Mouse (Mus musculus): Measurements from ENCODE around the gene Abhd6.

Gene Abhd6

DNA sequence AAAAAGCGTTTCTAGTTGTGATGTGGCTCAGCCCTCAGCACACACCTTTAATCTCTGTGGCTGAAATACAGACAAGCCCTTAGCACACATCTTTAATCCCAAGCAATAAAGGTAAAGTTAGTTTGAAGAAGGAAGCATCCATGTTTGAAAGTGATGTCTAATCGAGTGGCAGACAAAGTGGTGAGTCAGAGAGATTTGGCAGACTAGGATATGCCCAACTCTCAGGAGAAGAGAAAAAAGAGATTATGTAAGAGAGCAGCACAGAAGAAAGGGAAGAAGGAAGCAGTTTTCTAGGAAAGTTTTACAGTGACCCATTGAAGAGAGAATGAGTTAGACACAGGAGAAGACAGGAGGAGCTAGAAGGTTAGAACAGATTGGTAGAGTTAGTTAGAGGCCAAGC, 86.3 kb downstream of the Abhd6 start:
- in situ Hi-C loops (cut with MboI; ENCODE audit: low pct_unique_long_range_greater_than_20kb in 1 of 2, low sequenced_read_pairs in 2 of 2, unreplicated experiment in 1 of 2): loop anchor here in 1 of 2 experiments (25.0 kb wide), 1 partner anchor 248 kb away; no protein-coding TSS in a partner anchor

DNA sequence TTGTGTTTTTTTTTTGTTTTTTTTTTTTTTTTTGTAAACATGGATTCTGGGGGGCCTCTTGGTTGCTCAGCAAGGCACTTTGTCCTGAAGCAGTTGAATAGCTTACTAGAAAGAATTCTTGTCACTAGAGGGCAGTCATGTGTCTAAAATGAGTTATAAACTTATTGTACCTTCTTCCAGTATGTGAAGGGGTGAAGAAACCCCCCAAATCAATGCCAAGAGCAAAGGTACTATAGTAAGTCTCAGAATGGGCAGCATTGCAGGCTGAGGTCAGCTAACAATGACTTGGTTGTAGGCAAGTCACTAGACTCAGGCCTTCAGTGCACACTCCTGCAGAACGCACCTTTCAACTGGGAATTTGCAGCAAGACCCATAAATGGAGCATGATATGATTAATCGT, 89.9 kb downstream of the Abhd6 start:
- in situ Hi-C loops (cut with MboI; ENCODE audit: low pct_unique_long_range_greater_than_20kb in 1 of 2, low sequenced_read_pairs in 2 of 2, unreplicated experiment in 1 of 2): loop anchor here in 1 of 2 experiments (5.0 to 25.0 kb wide), 3 partner anchors 65 to 245 kb away; partner anchors contain the start of gene Kctd6

GRCm38 (mm10) chr14:8093427-8093826, 90.7 kb downstream of the Abhd6 start:
- in situ Hi-C loops (cut with MboI; ENCODE audit: low pct_unique_long_range_greater_than_20kb in 1 of 2, low sequenced_read_pairs in 2 of 2, unreplicated experiment in 1 of 2): loop anchor here in 1 of 2 experiments (5.0 to 25.0 kb wide), 3 partner anchors 64 to 244 kb away; partner anchors contain the start of gene Kctd6

DNA sequence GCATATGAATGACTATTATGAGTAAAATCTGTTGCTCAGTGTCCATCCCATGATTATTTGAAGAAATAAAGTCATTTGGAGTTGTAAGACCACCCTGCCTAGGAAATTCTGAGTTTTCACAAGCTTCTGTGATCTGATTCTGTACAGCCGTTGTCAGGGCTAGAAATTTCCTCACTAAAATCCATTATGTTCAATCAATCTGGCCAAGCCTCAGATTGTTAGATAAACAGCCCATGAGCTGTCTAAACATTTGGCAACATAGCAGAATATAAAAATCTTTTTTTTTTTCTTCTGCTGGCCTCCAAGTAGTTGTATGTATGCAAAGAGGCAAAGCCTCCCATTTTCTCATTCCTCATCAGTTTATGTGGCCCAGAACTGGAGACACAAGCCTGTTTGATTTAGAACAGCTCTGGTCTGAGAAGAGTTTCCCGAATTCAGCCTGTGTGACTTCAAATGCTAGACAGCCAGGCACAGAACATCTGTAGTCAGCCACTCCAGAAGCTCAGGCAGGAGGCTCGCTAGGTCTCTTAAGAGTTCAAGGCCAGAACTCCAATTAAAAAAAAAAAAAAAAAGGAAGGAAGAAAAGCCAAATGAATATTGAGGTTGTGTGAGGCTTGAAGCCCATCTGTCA, 92.3 kb downstream of the Abhd6 start:
- in situ Hi-C loops (cut with MboI; ENCODE audit: low pct_unique_long_range_greater_than_20kb in 1 of 2, low sequenced_read_pairs in 2 of 2, unreplicated experiment in 1 of 2): loop anchor here in 1 of 2 experiments (5.0 to 25.0 kb wide), 3 partner anchors 62 to 242 kb away; partner anchors contain the start of gene Kctd6

DNA sequence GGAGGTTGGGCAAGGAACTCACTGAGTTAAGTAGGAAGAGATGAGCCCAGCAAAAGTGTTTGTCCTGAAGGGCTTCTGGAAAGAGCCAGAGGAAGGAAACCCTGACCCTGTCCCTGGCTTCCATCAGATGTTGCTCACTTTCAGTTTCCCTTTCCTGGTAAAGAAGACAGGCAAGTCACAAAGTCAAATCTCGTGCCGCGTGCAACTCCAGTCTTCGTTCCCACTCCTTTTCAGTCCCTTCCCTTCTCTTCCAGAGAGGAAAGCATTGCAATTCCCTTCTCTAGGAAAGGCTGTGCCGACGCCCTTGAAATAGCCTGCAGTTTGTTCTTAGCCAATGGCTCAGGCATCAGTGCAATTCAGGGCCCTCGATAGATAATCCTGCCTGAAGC, 92.9 kb downstream of the Abhd6 start:
- in situ Hi-C loops (cut with MboI; ENCODE audit: low pct_unique_long_range_greater_than_20kb in 1 of 2, low sequenced_read_pairs in 2 of 2, unreplicated experiment in 1 of 2): loop anchor here in 1 of 2 experiments (10.0 to 25.0 kb wide), 2 partner anchors 119 to 242 kb away; partner anchors contain the start of gene Kctd6

GRCm38 (mm10) chr14:8097978-8098686, 95.4 kb downstream of the Abhd6 start, which contains the start of gene Pxk:
TSS of gene Pxk (plus strand) at chr14:8098211.
- in situ Hi-C loops (cut with MboI; ENCODE audit: low pct_unique_long_range_greater_than_20kb in 1 of 2, low sequenced_read_pairs in 2 of 2, unreplicated experiment in 1 of 2): loop anchor here in 1 of 2 experiments (10.0 to 25.0 kb wide), 2 partner anchors 117 to 239 kb away; partner anchors contain the start of gene Kctd6

DNA sequence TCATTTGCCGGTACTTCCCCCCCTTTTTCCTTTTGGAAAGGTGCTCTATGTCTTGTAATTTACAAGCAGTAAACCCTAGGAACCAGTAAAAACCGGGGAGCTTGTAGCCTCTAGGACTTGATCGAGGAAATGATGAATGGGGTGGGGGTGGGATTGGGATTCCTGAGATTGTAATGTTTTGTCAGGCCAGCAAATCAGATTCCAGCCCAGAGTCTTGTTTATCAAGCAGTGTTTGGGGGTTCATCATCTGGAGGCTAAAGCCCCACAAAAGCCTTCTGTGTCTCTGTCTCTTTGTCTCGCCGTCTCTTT, 95.9 kb downstream of the Abhd6 start:
- in situ Hi-C loops (cut with MboI; ENCODE audit: low pct_unique_long_range_greater_than_20kb in 1 of 2, low sequenced_read_pairs in 2 of 2, unreplicated experiment in 1 of 2): loop anchor here in 1 of 2 experiments (10.0 to 25.0 kb wide), 2 partner anchors 116 to 239 kb away; partner anchors contain the start of gene Kctd6

DNA sequence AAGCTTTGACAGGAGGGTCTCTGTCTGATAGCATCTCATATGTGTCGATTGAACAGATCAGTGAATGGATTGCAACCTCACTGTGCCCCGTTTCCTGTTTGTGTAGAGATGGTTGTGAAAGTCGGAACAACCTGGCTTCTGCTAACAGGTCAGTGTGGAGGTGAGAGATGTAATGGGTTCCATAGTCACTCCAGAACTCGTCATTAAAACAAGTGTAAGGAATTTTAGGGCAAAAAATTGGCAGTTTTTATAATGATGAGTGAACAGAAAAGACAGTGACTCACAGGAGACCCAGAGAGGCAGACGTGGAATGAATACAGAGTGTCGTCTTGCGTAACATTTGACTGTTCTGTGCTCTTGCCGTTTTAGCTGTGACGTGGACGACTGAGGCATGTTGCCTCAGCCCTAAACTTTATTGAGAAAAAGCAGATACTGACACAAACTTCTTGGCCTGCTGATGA, 96.9 kb downstream of the Abhd6 start:
- in situ Hi-C loops (cut with MboI; ENCODE audit: low pct_unique_long_range_greater_than_20kb in 1 of 2, low sequenced_read_pairs in 2 of 2, unreplicated experiment in 1 of 2): loop anchor here in 1 of 2 experiments (10.0 to 25.0 kb wide), 2 partner anchors 115 to 238 kb away; partner anchors contain the start of gene Kctd6

DNA sequence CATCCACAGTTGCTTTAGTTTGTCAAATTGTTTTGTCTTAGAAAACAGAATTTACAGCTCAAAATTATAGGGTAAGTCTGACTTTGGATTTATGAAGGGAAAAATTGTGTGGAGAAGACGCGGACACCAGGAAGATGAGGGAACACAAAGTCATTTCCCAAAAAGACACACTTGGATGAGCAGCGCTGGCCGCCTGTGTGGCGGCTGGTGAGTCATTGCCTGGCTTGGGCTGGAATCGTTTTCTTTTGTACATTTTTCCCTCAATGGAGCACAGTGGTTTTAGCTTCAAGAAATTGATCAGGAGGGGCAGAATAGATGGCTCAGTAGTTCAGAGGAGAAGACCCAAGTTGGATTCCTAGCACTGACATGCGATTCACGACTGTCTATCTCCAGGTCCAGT, 99.2 kb downstream of the Abhd6 start:
- in situ Hi-C loops (cut with MboI; ENCODE audit: low pct_unique_long_range_greater_than_20kb in 1 of 2, low sequenced_read_pairs in 2 of 2, unreplicated experiment in 1 of 2): no loop called here

GRCm38 (mm10) chr14:8102676-8103075, 100.0 kb downstream of the Abhd6 start:
- in situ Hi-C loops (cut with MboI; ENCODE audit: low pct_unique_long_range_greater_than_20kb in 1 of 2, low sequenced_read_pairs in 2 of 2, unreplicated experiment in 1 of 2): no loop called here
